Mouse (Mus musculus) kidney, adult 2 months (tissue): ENCODE measurements around the gene Flrt3. TPM values are rescaled to one million over a fixed set of nuclear protein-coding genes. Genes with fewer than 3 reads are reported as not detected.

ENCODE experiments used
- DNase-seq: peaks from one replicate; pipeline ENCODE4 v3.0.0; 2021
- H3K27ac ChIP-seq: fragments of 200-500 bp; 2 replicates; pipeline ENCODE4 v1.5.1; 2012; ENCODE audit warnings: low read depth, low read length, control low read depth, inconsistent platforms; ENCODE audit not compliant: insufficient read depth
- H3K27me3 ChIP-seq: fragments of 200-500 bp; replicated peaks from 2 replicates; pipeline ENCODE4 v1.6.1; 2012; ENCODE audit warnings: mild to moderate bottlenecking, moderate library complexity, low read length, inconsistent platforms; ENCODE audit not compliant: control insufficient read depth, insufficient read depth
- H3K36me3 ChIP-seq: fragments of 200-500 bp; 2 replicates; pipeline ENCODE4 v1.6.1; 2012; ENCODE audit warnings: mild to moderate bottlenecking, moderate library complexity, low read length, inconsistent platforms; ENCODE audit not compliant: control insufficient read depth, insufficient read depth
- H3K4me1 ChIP-seq: fragments of 200-500 bp; 2 replicates; pipeline ENCODE4 v1.6.1; 2011; ENCODE audit warnings: low read length; ENCODE audit not compliant: control insufficient read depth, insufficient read depth
- H3K4me3 ChIP-seq: fragments of 200-500 bp; 2 replicates; pipeline ENCODE4 v1.5.1; 2011; ENCODE audit warnings: mild to moderate bottlenecking, low read depth, low read length, control low read depth; ENCODE audit not compliant: insufficient read depth
- CTCF ChIP-seq: fragments of 200-500 bp; conservative IDR thresholded peaks from 2 replicates; pipeline ENCODE4 v1.5.1; 2011; ENCODE audit warnings: low read depth, mild to moderate bottlenecking, control low read depth, low read length, moderate library complexity, mixed read lengths; ENCODE audit not compliant: insufficient read depth, insufficient read length
- POLR2A ChIP-seq: fragments of 200-500 bp; IDR thresholded peaks from one replicate; pipeline ENCODE4 v1.6.1; 2011; ENCODE audit warnings: low read depth, low read length, control low read depth
- WGBS: fragments of 180-500 bp; shearing (Covaris S2); methylation state at CpG from one replicate; pipeline ENCODE4 v1.1.7; 2018; 5-methylcytosine and 5-hydroxymethylcytosine counted together
- polyA plus RNA-seq: library from polyadenylated mRNA; depleted of rRNA; stranded (reverse); fragments of >200 nt; gene quantifications from 2 replicates; pipeline ENCODE4 v1.2.3, GENCODE M21; 2012

Flrt3 gene
- polyA plus RNA-seq, 1 experiment: 1.5 TPM

- H3K27me3 ChIP-seq: no peaks in the 10 kb centered on the region
- TF ChIP-seq CTCF (no peak), POLR2A (no peak)
- DNase-seq: no peak
- H3K27ac ChIP-seq: no peak overlapping the region
- no peaks in the 10 kb centered on the region for H3K36me3 ChIP-seq
- H3K4me3 ChIP-seq: no peak overlapping the region
- no peaks in the 10 kb centered on the region for H3K4me1 ChIP-seq
- WGBS: 62% methylated on average over 3 of the region's 3 CpGs
Measured at GRCm38 (mm10) chr2:140698585-140698984, 27.3 kb upstream of the Flrt3 start.

DNA sequence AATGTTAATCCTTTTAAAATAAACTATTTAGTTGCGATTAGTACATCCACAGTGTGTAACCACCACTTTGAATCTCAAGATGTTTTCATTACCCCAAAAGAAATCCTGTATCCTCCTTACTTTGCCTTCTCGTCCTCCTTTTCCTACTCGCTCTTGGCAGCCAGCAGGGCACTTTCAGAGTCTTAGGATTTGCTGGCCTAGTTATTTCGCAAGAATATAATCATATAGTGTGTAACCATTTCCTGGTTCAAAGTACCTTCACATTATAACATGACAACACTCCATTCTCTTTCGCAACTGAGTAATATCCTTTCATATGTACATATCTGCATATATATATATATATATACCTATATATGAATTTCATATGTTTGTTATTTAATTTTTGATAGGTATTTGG is 22.6 kb upstream of the Flrt3 start:
- WGBS: 93% methylated on average over 5 of the region's 5 CpGs
- TF ChIP-seq CTCF (no peak), POLR2A (no peak)
- DNase-seq: no peak
- Histone ChIP-seq H3K27ac (no peak overlapping the region), H3K27me3 (no peaks in the 10 kb centered on the region), H3K36me3 (no peaks in the 10 kb centered on the region), H3K4me3 (no peak overlapping the region), H3K4me1 (no peaks in the 10 kb centered on the region)

DNA sequence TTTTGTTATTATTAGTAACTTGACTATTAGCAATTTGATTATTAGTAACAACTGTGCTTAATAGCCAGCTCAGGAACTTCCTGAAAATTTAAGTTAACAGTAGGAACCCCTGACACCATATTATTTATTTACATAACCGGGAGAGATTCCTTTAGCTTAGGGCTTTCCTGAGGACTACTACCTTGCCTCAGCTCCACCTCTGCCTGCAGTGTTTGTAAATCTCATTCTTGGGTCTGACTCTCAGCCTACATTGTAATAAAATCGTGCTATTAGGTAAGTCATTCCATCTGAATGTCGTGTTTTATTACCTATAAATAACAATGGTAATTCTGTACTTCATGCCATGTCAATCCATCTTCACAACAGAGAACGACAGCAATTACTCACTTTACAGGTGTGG is 21.2 kb upstream of the Flrt3 start:
- no peak for TF ChIP-seq POLR2A
- TF ChIP-seq CTCF: no peak
- no peak overlapping the region for H3K4me3 ChIP-seq
- H3K36me3 ChIP-seq: no peaks in the 10 kb centered on the region
- no peak overlapping the region for H3K27ac ChIP-seq
- DNase-seq: no peak
- WGBS: 40% methylated on average over 4 of the region's 4 CpGs
- no peaks in the 10 kb centered on the region for H3K4me1 ChIP-seq
- no peaks in the 10 kb centered on the region for H3K27me3 ChIP-seq

GRCm38 (mm10) chr2:140691403-140691802 is 20.1 kb upstream of the Flrt3 start:
- no peaks in the 10 kb centered on the region for H3K27me3 ChIP-seq
- no peak overlapping the region for H3K27ac ChIP-seq
- H3K4me3 ChIP-seq: no peak overlapping the region
- H3K4me1 ChIP-seq: no peaks in the 10 kb centered on the region
- H3K36me3 ChIP-seq: no peaks in the 10 kb centered on the region
- TF ChIP-seq POLR2A (no peak), CTCF (no peak)
- WGBS: 57% methylated on average over 1 of the region's 1 CpGs
- DNase-seq: no peak

DNA sequence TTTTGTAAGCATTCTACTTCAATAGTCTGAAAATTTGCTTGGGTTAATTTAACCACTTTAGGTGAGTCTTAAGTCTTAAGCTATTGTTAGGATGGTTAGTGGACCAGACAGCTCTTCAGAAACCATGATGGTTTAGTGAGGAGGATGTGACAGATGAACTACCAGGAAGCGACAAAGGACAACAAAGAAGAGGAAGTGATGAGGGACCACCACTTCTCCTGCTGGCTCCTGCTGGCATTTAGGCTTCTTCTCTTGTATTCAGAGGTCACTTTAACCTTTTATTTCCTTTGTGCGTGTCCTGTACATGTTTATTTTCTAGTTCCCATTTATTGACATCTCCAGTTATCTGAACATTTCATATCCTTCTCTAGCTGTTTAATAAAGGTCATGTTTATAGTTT is 19.6 kb upstream of the Flrt3 start:
- DNase-seq: no peak
- Histone ChIP-seq H3K4me1 (no peaks in the 10 kb centered on the region), H3K4me3 (no peak overlapping the region), H3K36me3 (no peaks in the 10 kb centered on the region), H3K27me3 (no peaks in the 10 kb centered on the region), H3K27ac (no peak overlapping the region)
- WGBS: 80% methylated on average over 2 of the region's 2 CpGs
- TF ChIP-seq CTCF (no peak), POLR2A (no peak)

DNA sequence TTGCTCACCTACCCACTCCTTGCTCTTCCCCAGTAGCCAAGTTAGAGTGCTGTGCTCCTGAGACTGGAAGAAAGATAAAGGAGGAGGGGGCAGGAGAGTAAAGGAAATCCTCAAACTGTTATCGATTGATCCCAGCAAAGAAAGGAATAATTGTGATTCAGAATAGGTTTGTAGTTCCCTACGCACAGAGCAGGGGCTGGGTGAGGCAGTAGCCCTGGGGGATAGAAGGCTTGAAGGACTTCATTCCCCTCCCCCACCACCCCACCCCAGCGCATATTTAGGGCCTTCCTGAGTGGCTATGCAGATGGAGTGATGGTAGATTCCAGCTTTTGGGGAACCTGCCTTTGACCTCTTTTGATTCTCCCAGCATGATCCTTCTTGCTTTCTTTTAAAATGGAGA is 5.5 kb upstream of the Flrt3 start:
- H3K27ac ChIP-seq: no peak overlapping the region
- no peaks in the 10 kb centered on the region for H3K36me3 ChIP-seq
- no peak overlapping the region for H3K4me3 ChIP-seq
- 57% methylated on average over 3 of the region's 3 CpGs for WGBS
- H3K27me3 ChIP-seq: no peaks in the 10 kb centered on the region
- TF ChIP-seq POLR2A (no peak), CTCF (no peak)
- no peaks in the 10 kb centered on the region for H3K4me1 ChIP-seq
- no peak for DNase-seq

- Histone ChIP-seq H3K4me1 (no peaks in the 10 kb centered on the region), H3K27ac (no peak overlapping the region), H3K36me3 (no peaks in the 10 kb centered on the region), H3K27me3 (no peaks in the 10 kb centered on the region), H3K4me3 (no peak overlapping the region)
- TF ChIP-seq POLR2A: no peak
- TF ChIP-seq CTCF: no peak
- WGBS: 90% methylated on average over 5 of the region's 5 CpGs
- no peak for DNase-seq
Measured at GRCm38 (mm10) chr2:140673466-140673865, 2.2 kb upstream of the Flrt3 start.

DNA sequence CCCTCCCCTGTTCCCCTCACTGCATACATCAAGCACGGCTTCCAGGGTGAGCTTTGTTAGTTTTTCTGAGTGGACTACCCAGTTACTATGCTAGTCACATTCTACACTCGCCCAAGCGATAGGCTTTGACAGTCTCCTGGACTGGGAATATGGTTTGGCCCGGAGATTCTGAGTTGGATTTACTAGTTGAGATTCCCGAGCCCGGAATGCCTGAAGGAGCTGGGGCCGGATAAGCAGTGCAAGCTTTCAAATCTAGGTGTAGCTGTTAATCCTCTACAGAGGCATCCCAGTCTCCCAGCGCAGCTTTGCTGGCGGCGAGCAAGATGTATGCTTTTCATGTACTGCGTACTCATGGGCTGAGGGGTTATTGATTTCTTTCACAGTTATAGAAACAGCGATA is 812 bp downstream of the Flrt3 start:
- TF ChIP-seq POLR2A (no peak), CTCF (no peak)
- DNase-seq: peak; percentile 43
- H3K36me3 ChIP-seq: no peaks in the 10 kb centered on the region
- 6% methylated on average over 12 of the region's 12 CpGs for whole genome bisulfite sequencing
- H3K4me3 ChIP-seq: peak overlapping the region; percentile 59
- H3K4me1 ChIP-seq: no peaks in the 10 kb centered on the region
- no peak overlapping the region for H3K27ac ChIP-seq
- no peaks in the 10 kb centered on the region for H3K27me3 ChIP-seq
